Mouse (Mus musculus): ENCODE measurements around the gene Paxx.
A peak's percentile ranks its signal among the peaks of the same experiment; 100 is the strongest.
"Not testable (repeated sequence)": the region's sequence is repeated elsewhere in the genome, so short reads cannot be mapped to it uniquely, and the experiment has no call there.

The Paxx gene

GRCm38 (mm10) chr2:25442682-25443081, 18.2 kb downstream of the Paxx start:
- no peak for DNase-seq (ENCODE audit: low spot score)

- DNase-seq (ENCODE audit: low spot score): no peak
These were observed 19.8 kb downstream of the Paxx start for GRCm38 (mm10) chr2:25441067-25441466.

- no peak for DNase-seq (ENCODE audit: low spot score)
These were observed 24.5 kb downstream of the Paxx start for GRCm38 (mm10) chr2:25436286-25436820.

GRCm38 (mm10) chr2:25434292-25434691, 26.6 kb downstream of the Paxx start:
- DNase-seq (ENCODE audit: low spot score): no peak

GRCm38 (mm10) chr2:25433101-25433500, 27.8 kb downstream of the Paxx start:
- DNase-seq (ENCODE audit: low spot score): no peak

- DNase-seq (ENCODE audit: low spot score): no peak
These were observed 28.4 kb downstream of the Paxx start for GRCm38 (mm10) chr2:25432326-25433098.

GRCm38 (mm10) chr2:25431308-25431855, 29.5 kb downstream of the Paxx start:
- DNase-seq (ENCODE audit: low spot score): no peak

GRCm38 (mm10) chr2:25430395-25431233, 30.3 kb downstream of the Paxx start:
- DNase-seq (ENCODE audit: low spot score): no peak

- DNase-seq (ENCODE audit: low spot score): no peak
These were observed 31.3 kb downstream of the Paxx start for GRCm38 (mm10) chr2:25429435-25430180.

GRCm38 (mm10) chr2:25428442-25429236, 32.3 kb downstream of the Paxx start, which contains the start of gene Abca2:
Gene Abca2, plus strand, starts transcription at chr2:25428703.
- peak; percentile 86 for DNase-seq (ENCODE audit: low spot score)

GRCm38 (mm10) chr2:25427256-25427655, 33.6 kb downstream of the Paxx start:
- DNase-seq (ENCODE audit: low spot score): no peak

- peak; percentile 66 for DNase-seq (ENCODE audit: low spot score)
These were observed 34.1 kb downstream of the Paxx start for GRCm38 (mm10) chr2:25426721-25427191.

- DNase-seq (ENCODE audit: low spot score): no peak
These were observed 35.4 kb downstream of the Paxx start for GRCm38 (mm10) chr2:25425481-25425880.

GRCm38 (mm10) chr2:25423626-25424025, 37.3 kb downstream of the Paxx start:
- no peak for DNase-seq (ENCODE audit: low spot score)

- DNase-seq (ENCODE audit: low spot score): no peak
These were observed 38.1 kb downstream of the Paxx start, which contains the start of gene Fut7 for GRCm38 (mm10) chr2:25422587-25423410. Gene Fut7, plus strand, starts transcription at chr2:25423267.

- DNase-seq (ENCODE audit: low spot score): no peak
These were observed 39.0 kb downstream of the Paxx start for GRCm38 (mm10) chr2:25421896-25422295.

GRCm38 (mm10) chr2:25417426-25417825, 43.5 kb downstream of the Paxx start:
- DNase-seq (ENCODE audit: low spot score): no peak

GRCm38 (mm10) chr2:25413436-25413835, 47.5 kb downstream of the Paxx start:
- not testable (repeated sequence) for DNase-seq (ENCODE audit: low spot score)

- no peak for DNase-seq (ENCODE audit: low spot score)
These were observed 52.0 kb downstream of the Paxx start for GRCm38 (mm10) chr2:25408908-25409307.
